Mouse (Mus musculus): Measurements from ENCODE around the gene Satb2. TPM values are rescaled to one million over a fixed set of nuclear protein-coding genes. Genes with fewer than 3 reads are reported as not detected.
A peak's percentile ranks its signal among the peaks of the same experiment; 100 is the strongest.

Gene Satb2
- polyA plus RNA-seq, 1 experiment from 2014 or later, result 1.1 TPM

GRCm38 (mm10) chr1:56969364-56970360, 8.8 kb downstream of the Satb2 start:
- H3K27me3 ChIP-seq (replicated peaks; ENCODE audit: control insufficient read depth, insufficient read depth, low read length), result peaks cover 14% of the 10 kb centered on the region
- H3K9ac ChIP-seq (ENCODE audit: low read depth, low read length), result no peak overlapping the region
- ATAC-seq, result no peak

DNA sequence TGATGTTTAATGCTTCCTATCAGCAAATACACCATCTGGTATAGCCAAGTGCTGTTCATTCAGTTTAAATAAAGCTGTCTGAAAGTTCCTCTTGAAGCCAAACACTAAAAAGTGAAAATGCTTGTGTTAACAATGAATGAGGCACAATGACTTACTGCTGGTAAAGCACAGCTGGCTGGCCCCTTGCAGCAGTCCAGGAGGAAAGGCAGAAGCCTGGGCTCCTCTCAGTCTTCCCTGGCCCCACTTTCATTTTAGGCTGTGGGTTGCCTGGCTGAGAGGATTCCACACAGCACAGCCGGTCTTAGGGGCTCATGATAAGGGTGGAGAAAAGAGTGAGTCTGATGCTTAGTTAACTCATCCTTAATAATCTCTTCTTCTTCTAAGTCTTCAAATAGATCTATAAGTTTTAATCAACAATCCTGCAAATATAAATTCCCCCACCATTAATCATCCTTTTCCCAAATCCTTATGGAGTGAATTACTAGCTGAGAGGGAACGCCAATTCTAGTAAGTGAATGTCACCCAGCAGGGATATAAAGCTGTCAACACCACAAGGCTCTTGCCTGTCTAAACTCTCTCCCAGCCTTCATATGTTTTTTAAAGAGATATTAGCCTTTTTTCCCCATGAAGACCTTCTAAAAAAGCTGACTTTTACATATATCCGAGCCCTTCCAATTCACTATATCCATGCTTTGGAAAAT, 12.4 kb downstream of the Satb2 start:
- no peak for ATAC-seq
- Histone ChIP-seq H3K9ac (ENCODE audit: low read depth, low read length) (no peak overlapping the region), H3K4me1 (ENCODE audit: control insufficient read depth, insufficient read depth, low read depth, low read length) (peaks cover 13% of the 10 kb centered on the region), H3K4me3 (ENCODE audit: low read length) (no peak overlapping the region), H3K27me3 (replicated peaks; ENCODE audit: control insufficient read depth, insufficient read depth, low read length) (peaks cover 10% of the 10 kb centered on the region), H3K4me2 (ENCODE audit: low read length) (no peak overlapping the region), H3K27ac (ENCODE audit: low read depth, low read length) (no peak overlapping the region), H3K36me3 (ENCODE audit: control insufficient read depth, insufficient read depth, low read length) (no peaks in the 10 kb centered on the region), H3K9me3 (ENCODE audit: control insufficient read depth, low read length) (no peaks in the 10 kb centered on the region)
- WGBS, result 63% methylated on average over 3 of the region's 3 CpGs

More at GRCm38 (mm10) chr1:56969364-56970360, 8.8 kb downstream of the Satb2 start:
- Histone ChIP-seq H3K36me3 (ENCODE audit: control insufficient read depth, insufficient read depth, low read length) (no peaks in the 10 kb centered on the region), H3K4me2 (ENCODE audit: low read length) (peak overlapping the region; percentile 49), H3K9me3 (ENCODE audit: control insufficient read depth, low read length) (no peaks in the 10 kb centered on the region), H3K27ac (ENCODE audit: low read depth, low read length) (no peak overlapping the region), H3K4me3 (ENCODE audit: low read length) (peak overlapping the region; percentile 29), H3K4me1 (ENCODE audit: control insufficient read depth, insufficient read depth, low read depth, low read length) (peaks cover 32% of the 10 kb centered on the region)
- 3% methylated on average over 47 of the region's 47 CpGs for WGBS

DNA sequence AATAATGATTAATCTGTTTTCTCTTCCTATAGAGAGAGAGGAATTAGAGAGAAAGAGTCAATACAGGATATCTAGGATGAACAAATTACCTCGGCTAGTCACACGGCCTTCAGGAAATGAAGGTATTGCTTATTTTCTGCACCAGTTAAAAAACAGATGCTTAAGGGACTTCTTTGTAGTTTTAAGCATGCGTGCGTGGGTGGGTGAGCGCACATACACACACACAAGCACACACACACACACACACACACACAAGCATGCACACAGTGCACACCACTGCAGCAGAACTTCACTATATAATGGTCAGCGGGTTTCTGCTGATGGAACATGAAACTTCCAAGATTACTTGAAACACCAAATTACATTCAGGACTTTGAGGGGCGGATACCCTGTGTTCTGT, 14.0 kb downstream of the Satb2 start:
- Histone ChIP-seq H3K36me3 (ENCODE audit: control insufficient read depth, insufficient read depth, low read length) (no peaks in the 10 kb centered on the region), H3K9ac (ENCODE audit: low read depth, low read length) (no peak overlapping the region), H3K4me1 (ENCODE audit: control insufficient read depth, insufficient read depth, low read depth, low read length) (peaks cover 2% of the 10 kb centered on the region; the same call in 1 of the 2 replicates), H3K4me2 (ENCODE audit: low read length) (no peak overlapping the region), H3K27me3 (replicated peaks; ENCODE audit: control insufficient read depth, insufficient read depth, low read length) (peaks cover 8% of the 10 kb centered on the region), H3K27ac (ENCODE audit: low read depth, low read length) (no peak overlapping the region), H3K4me3 (ENCODE audit: low read length) (no peak overlapping the region), H3K9me3 (ENCODE audit: control insufficient read depth, low read length) (no peaks in the 10 kb centered on the region)
- no peak for ATAC-seq
- 85% methylated on average over 7 of the region's 7 CpGs for WGBS

DNA sequence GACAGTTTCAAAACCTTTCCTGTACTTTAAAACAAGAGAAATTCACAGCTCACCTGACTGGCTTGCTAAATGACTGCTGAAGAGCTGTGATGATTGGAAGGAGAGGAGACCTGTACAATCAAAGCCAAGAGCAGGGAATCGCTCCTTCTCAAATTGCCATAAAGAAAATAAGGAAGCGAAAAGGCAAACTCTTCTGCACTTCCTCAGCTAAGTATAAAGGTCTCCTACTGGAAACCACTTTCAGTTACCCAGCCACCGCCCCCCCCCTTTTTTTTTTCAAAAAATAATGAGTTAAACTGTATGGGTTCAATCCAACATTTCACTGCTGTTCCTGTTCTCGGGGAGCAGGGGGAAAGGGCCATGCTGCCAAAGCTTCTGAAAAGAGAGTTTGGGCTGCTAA, 15.2 kb downstream of the Satb2 start:
- H3K9me3 ChIP-seq (ENCODE audit: control insufficient read depth, low read length), result no peaks in the 10 kb centered on the region
- H3K4me1 ChIP-seq (ENCODE audit: control insufficient read depth, insufficient read depth, low read depth, low read length), result no peaks in the 10 kb centered on the region
- H3K4me2 ChIP-seq (ENCODE audit: low read length), result no peak overlapping the region
- no peak overlapping the region for H3K27ac ChIP-seq (ENCODE audit: low read depth, low read length)
- H3K27me3 ChIP-seq (replicated peaks; ENCODE audit: control insufficient read depth, insufficient read depth, low read length), result peaks cover 4% of the 10 kb centered on the region
- no peak overlapping the region for H3K9ac ChIP-seq (ENCODE audit: low read depth, low read length)
- no peak for ATAC-seq
- WGBS, result 71% methylated on average over 4 of the region's 4 CpGs
- no peaks in the 10 kb centered on the region for H3K36me3 ChIP-seq (ENCODE audit: control insufficient read depth, insufficient read depth, low read length)
- no peak overlapping the region for H3K4me3 ChIP-seq (ENCODE audit: low read length)

- Histone ChIP-seq H3K9ac (ENCODE audit: low read depth, low read length) (no peak overlapping the region), H3K27ac (ENCODE audit: low read depth, low read length) (no peak overlapping the region), H3K4me3 (ENCODE audit: low read length) (no peak overlapping the region), H3K4me1 (ENCODE audit: control insufficient read depth, insufficient read depth, low read depth, low read length) (no peaks in the 10 kb centered on the region), H3K9me3 (ENCODE audit: control insufficient read depth, low read length) (no peaks in the 10 kb centered on the region), H3K27me3 (replicated peaks; ENCODE audit: control insufficient read depth, insufficient read depth, low read length) (no peaks in the 10 kb centered on the region), H3K4me2 (ENCODE audit: low read length) (no peak overlapping the region), H3K36me3 (ENCODE audit: control insufficient read depth, insufficient read depth, low read length) (no peaks in the 10 kb centered on the region)
- ATAC-seq, result no peak
- 90% methylated on average over 5 of the region's 5 CpGs for WGBS
Observed at GRCm38 (mm10) chr1:56958996-56959395, 19.5 kb downstream of the Satb2 start.

DNA sequence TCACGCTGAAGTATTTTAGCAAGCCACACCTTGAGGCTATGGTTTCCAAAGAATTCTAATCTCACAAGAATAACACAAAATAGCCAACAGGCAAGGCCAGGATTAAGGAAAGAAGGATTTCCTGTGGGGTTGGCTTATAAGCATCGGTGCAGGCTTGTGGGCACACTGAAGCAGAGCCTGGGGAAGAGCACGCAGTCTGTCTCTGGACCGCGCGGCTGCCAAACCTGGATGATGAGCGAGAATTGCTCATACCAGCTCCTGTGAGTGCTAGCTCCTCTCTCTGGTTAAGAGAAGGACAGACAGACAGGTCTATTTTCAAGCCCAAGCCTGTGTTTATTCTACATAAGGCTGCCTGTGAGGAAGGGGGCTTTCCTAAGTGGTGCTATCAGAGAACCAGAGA, 20.5 kb downstream of the Satb2 start:
- 91% methylated on average over 7 of the region's 7 CpGs for WGBS
- ATAC-seq, result no peak
- Histone ChIP-seq H3K27ac (ENCODE audit: low read depth, low read length) (no peak overlapping the region), H3K4me2 (ENCODE audit: low read length) (no peak overlapping the region), H3K9ac (ENCODE audit: low read depth, low read length) (no peak overlapping the region), H3K27me3 (replicated peaks; ENCODE audit: control insufficient read depth, insufficient read depth, low read length) (no peaks in the 10 kb centered on the region), H3K36me3 (ENCODE audit: control insufficient read depth, insufficient read depth, low read length) (no peaks in the 10 kb centered on the region), H3K9me3 (ENCODE audit: control insufficient read depth, low read length) (no peaks in the 10 kb centered on the region), H3K4me1 (ENCODE audit: control insufficient read depth, insufficient read depth, low read depth, low read length) (no peaks in the 10 kb centered on the region), H3K4me3 (ENCODE audit: low read length) (no peak overlapping the region)

DNA sequence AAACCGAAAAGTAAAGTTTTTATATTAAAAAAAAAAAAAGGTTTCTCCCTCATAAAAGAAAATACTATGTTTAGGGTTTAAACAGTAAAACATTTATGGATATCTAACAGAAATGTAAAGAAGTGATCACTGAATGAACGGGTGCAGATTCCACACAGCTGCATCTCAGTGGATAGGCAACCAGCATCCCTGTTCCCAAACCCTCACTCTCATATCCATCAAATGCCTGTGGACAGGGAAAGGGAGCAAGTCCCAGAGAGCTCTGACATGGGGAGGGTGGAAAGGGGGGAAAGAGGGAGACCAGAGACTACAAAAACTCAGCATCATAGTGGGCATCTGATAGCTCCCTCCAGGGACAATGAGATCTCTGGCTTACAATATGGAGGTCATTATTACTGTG, 21.6 kb downstream of the Satb2 start:
- H3K9ac ChIP-seq (ENCODE audit: low read depth, low read length), result no peak overlapping the region
- no peaks in the 10 kb centered on the region for H3K4me1 ChIP-seq (ENCODE audit: control insufficient read depth, insufficient read depth, low read depth, low read length)
- H3K4me2 ChIP-seq (ENCODE audit: low read length), result no peak overlapping the region
- H3K9me3 ChIP-seq (ENCODE audit: control insufficient read depth, low read length), result no peaks in the 10 kb centered on the region
- no peak overlapping the region for H3K27ac ChIP-seq (ENCODE audit: low read depth, low read length)
- ATAC-seq, result no peak
- H3K4me3 ChIP-seq (ENCODE audit: low read length), result no peak overlapping the region
- H3K36me3 ChIP-seq (ENCODE audit: control insufficient read depth, insufficient read depth, low read length), result no peaks in the 10 kb centered on the region
- no peaks in the 10 kb centered on the region for H3K27me3 ChIP-seq (replicated peaks; ENCODE audit: control insufficient read depth, insufficient read depth, low read length)
- WGBS, result 91% methylated on average over 2 of the region's 2 CpGs

GRCm38 (mm10) chr1:56955739-56956085, 22.7 kb downstream of the Satb2 start:
- no peaks in the 10 kb centered on the region for H3K4me1 ChIP-seq (ENCODE audit: control insufficient read depth, insufficient read depth, low read depth, low read length)
- no peak for ATAC-seq
- H3K9me3 ChIP-seq (ENCODE audit: control insufficient read depth, low read length), result no peaks in the 10 kb centered on the region
- H3K27ac ChIP-seq (ENCODE audit: low read depth, low read length), result no peak overlapping the region
- H3K36me3 ChIP-seq (ENCODE audit: control insufficient read depth, insufficient read depth, low read length), result no peaks in the 10 kb centered on the region
- no peak overlapping the region for H3K9ac ChIP-seq (ENCODE audit: low read depth, low read length)
- 76% methylated on average over 12 of the region's 12 CpGs for WGBS
- no peak overlapping the region for H3K4me2 ChIP-seq (ENCODE audit: low read length)
- H3K4me3 ChIP-seq (ENCODE audit: low read length), result no peak overlapping the region
- no peaks in the 10 kb centered on the region for H3K27me3 ChIP-seq (replicated peaks; ENCODE audit: control insufficient read depth, insufficient read depth, low read length)

DNA sequence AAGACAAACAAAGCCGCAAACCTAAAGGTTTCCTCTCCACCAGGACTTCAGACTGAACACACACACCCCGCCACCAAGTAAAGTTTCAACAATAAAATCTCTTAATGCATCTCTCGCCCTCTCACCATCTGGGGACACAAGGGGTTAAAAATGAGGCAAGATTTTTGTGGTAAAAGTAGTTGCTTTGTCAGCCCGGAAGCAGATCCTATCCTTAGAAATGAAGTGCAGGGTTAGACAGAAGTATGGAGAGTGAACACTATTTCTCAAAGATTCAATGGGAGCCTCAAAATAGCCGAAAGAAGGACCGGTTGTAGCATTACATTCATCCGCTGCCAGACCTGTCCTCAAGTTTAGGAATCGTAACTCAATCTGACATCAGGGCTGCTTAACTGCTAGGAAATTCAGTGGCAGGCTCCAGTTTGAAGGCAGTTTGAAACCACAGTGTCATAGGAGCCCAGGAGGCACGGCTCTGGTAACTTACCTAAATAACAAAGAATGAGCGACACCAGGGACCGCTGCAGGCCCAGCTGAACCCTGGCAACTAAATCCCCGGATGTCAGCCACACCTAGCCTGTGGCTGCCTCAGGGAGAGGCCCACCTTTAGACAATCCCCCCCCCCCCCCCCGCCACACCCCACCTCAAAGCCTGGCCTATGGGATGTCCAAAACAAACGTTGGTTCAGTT, 23.3 kb downstream of the Satb2 start:
- Histone ChIP-seq H3K4me1 (ENCODE audit: control insufficient read depth, insufficient read depth, low read depth, low read length) (no peaks in the 10 kb centered on the region), H3K9ac (ENCODE audit: low read depth, low read length) (no peak overlapping the region), H3K27ac (ENCODE audit: low read depth, low read length) (no peak overlapping the region), H3K9me3 (ENCODE audit: control insufficient read depth, low read length) (no peaks in the 10 kb centered on the region), H3K27me3 (replicated peaks; ENCODE audit: control insufficient read depth, insufficient read depth, low read length) (no peaks in the 10 kb centered on the region), H3K36me3 (ENCODE audit: control insufficient read depth, insufficient read depth, low read length) (no peaks in the 10 kb centered on the region), H3K4me2 (ENCODE audit: low read length) (no peak overlapping the region), H3K4me3 (ENCODE audit: low read length) (no peak overlapping the region)
- WGBS, result 78% methylated on average over 14 of the region's 14 CpGs
- ATAC-seq, result no peak

All from hindbrain, embryonic 16.5 days (tissue).